Mouse (Mus musculus): ENCODE results near the gene Oxct2b. TPM values are rescaled to one million over a fixed set of nuclear protein-coding genes. Genes with fewer than 3 reads are reported as not detected.
A peak's percentile ranks its signal among the peaks of the same experiment; 100 is the strongest.

Oxct2b gene
- polyA plus RNA-seq, 1 experiment, result 1.4 TPM

DNA sequence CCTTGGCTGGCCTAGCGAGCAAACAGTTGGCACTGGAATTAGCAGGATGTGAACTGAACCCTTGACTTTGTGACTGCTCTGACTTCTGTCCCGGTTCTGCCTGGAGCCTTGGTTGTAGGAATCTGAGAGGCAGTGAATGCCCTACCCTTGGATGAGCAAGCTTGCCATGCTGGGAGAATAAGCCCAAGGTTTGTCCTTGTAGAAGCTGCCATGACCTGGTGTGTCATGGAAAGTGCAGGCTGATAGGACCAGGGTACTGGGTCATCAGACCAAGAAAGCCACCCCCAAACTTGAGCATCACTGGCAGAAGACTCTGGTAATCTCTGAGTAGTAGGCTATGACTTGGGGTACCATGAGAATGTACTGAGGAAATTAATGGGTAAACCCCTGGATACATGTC lies 5.2 kb downstream of the Oxct2b start:
- H3K27ac ChIP-seq (ENCODE audit: insufficient read depth, low read depth, low read length), result no peak overlapping the region
- H3K36me3 ChIP-seq (ENCODE audit: control insufficient read depth, insufficient read depth, low read length), result peaks cover 7% of the 10 kb centered on the region
- peaks cover 3% of the 10 kb centered on the region; the same call in 1 of the 2 replicates for H3K27me3 ChIP-seq (ENCODE audit: control insufficient read depth, insufficient read depth, low read length)
- no peak overlapping the region for H3K4me3 ChIP-seq (ENCODE audit: low read depth, low read length)
- WGBS, result 77% methylated on average over 2 of the region's 2 CpGs
- no peaks in the 10 kb centered on the region for H3K4me1 ChIP-seq (ENCODE audit: control insufficient read depth, insufficient read depth, insufficient read length, low read length)
- TF ChIP-seq CTCF (IDR thresholded peaks at IDR 0.05; ENCODE audit: extremely low read depth, insufficient read length, insufficient replicate concordance, low read depth, low read length) (no peak), POLR2A (IDR thresholded peaks at IDR 0.05; ENCODE audit: low read depth, low read length) (no peak)

DNA sequence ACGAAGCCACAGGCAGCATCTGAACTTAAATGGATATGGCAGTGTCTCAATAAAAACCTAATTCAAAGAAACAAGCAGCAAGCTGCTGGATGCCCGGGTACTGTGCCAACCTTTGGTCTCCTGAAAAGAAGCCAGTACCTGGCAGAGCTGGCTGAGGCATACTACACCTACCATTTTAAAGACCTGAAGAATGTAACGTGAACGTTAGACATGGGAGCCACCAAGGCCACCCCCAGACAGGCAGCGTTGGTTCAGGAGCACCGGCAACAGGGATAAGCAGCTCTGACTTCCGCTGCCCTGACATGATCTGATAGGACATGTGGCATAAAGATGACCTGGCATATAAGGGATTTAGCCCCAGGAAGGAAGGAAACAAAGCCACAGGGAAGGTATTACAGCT lies 10.6 kb downstream of the Oxct2b start:
- peaks cover 48% of the 10 kb centered on the region for H3K36me3 ChIP-seq (ENCODE audit: control insufficient read depth, insufficient read depth, low read length)
- no peaks in the 10 kb centered on the region for H3K4me1 ChIP-seq (ENCODE audit: control insufficient read depth, insufficient read depth, insufficient read length, low read length)
- H3K27me3 ChIP-seq (ENCODE audit: control insufficient read depth, insufficient read depth, low read length), result no peaks in the 10 kb centered on the region
- 88% methylated on average over 7 of the region's 7 CpGs for WGBS
- no peak overlapping the region for H3K27ac ChIP-seq (ENCODE audit: insufficient read depth, low read depth, low read length)
- TF ChIP-seq POLR2A (IDR thresholded peaks at IDR 0.05; ENCODE audit: low read depth, low read length) (no peak), CTCF (IDR thresholded peaks at IDR 0.05; ENCODE audit: extremely low read depth, insufficient read length, insufficient replicate concordance, low read depth, low read length) (no peak)
- H3K4me3 ChIP-seq (ENCODE audit: low read depth, low read length), result no peak overlapping the region

DNA sequence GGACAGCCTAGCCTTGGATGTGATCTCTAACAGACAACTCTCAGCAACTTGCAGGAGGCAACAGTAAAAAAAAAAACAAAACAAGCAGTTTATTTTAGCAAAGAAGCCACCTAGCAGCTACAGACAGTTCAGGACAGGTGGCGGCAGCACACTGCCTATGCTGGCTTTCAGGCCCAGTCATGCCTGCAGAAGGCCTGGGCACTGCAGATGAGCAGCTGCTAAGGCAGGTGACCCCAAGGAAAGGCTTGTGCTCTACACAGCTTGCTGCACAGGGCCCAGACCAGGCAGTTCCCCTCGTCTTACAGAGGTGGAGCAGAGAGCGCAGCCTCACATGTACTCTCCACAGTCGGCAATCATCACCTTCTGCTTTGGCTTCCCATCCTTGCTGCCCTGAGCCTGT lies 11.0 kb downstream of the Oxct2b start:
- Histone ChIP-seq H3K27ac (ENCODE audit: insufficient read depth, low read depth, low read length) (no peak overlapping the region), H3K4me1 (ENCODE audit: control insufficient read depth, insufficient read depth, insufficient read length, low read length) (no peaks in the 10 kb centered on the region), H3K36me3 (ENCODE audit: control insufficient read depth, insufficient read depth, low read length) (peaks cover 52% of the 10 kb centered on the region), H3K27me3 (ENCODE audit: control insufficient read depth, insufficient read depth, low read length) (no peaks in the 10 kb centered on the region), H3K4me3 (ENCODE audit: low read depth, low read length) (no peak overlapping the region)
- TF ChIP-seq POLR2A (IDR thresholded peaks at IDR 0.05; ENCODE audit: low read depth, low read length), result no peak
- TF ChIP-seq CTCF (IDR thresholded peaks at IDR 0.05; ENCODE audit: extremely low read depth, insufficient read length, insufficient replicate concordance, low read depth, low read length), result no peak
- WGBS, result 84% methylated on average over 4 of the region's 4 CpGs

DNA sequence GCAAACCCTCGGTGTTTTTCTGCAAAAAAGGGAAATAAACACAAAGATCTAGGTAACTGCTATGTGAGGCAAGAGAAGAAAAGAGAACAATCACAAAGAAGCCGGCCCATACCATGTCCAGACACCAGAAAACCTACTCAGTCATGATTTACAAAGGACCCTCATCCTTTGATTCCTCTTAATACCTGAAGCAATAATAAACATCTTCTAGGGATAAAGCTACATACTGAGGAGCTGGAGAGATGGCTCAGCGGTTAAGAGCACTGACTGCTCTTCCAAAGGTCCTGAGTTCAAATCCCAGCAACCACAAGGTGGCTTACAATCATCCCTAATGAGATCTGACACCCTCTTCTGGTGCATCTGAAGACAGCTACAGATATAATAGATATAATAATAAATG lies 21.5 kb downstream of the Oxct2b start:
- no peak overlapping the region for H3K27ac ChIP-seq (ENCODE audit: insufficient read depth, low read depth, low read length)
- H3K4me1 ChIP-seq (ENCODE audit: control insufficient read depth, insufficient read depth, insufficient read length, low read length), result peaks cover 9% of the 10 kb centered on the region
- no peaks in the 10 kb centered on the region for H3K27me3 ChIP-seq (ENCODE audit: control insufficient read depth, insufficient read depth, low read length)
- no peak overlapping the region for H3K4me3 ChIP-seq (ENCODE audit: low read depth, low read length)
- H3K36me3 ChIP-seq (ENCODE audit: control insufficient read depth, insufficient read depth, low read length), result peaks cover 31% of the 10 kb centered on the region
- 82% methylated on average over 3 of the region's 3 CpGs for WGBS
- TF ChIP-seq CTCF (IDR thresholded peaks at IDR 0.05; ENCODE audit: extremely low read depth, insufficient read length, insufficient replicate concordance, low read depth, low read length), result no peak
- no peak for TF ChIP-seq POLR2A (IDR thresholded peaks at IDR 0.05; ENCODE audit: low read depth, low read length)

DNA sequence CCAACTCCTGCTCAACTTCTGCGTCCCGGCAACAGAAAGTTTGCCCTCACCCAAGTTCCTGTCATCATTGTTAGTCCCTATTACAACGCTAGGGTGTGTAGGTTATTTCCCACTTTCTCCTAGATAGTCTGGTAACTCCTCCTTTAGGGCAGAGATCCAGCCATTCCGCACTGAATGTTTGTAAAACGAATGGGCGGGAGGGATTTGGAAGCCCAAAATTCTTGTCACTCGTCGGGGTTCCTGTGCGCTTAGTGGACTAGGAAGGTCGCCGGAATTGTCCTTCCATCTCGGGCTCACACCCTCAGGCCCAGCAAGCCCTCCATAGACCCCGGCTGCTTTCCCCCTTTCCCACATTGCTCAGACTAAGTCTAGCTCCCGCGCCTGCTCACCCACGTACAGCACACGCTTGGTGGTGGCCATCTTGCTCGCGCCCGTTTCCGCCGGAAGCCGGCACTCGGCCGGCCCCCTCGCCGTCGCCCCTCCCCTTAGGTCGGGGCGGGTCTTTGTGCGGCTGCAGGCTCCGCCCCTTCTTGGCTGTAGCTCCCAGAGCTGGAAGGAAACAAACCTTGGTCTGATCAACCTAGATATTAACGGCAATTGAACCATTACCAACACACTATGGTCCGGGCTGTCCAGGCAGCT lies 23.6 kb downstream of the Oxct2b start, which contains the start of gene Ppie:
TSS of gene Ppie (minus strand) at position 439 of the 642 bp plus-strand sequence.
- peaks cover 9% of the 10 kb centered on the region for H3K4me1 ChIP-seq (ENCODE audit: control insufficient read depth, insufficient read depth, insufficient read length, low read length)
- H3K36me3 ChIP-seq (ENCODE audit: control insufficient read depth, insufficient read depth, low read length), result peaks cover 16% of the 10 kb centered on the region
- H3K27ac ChIP-seq (ENCODE audit: insufficient read depth, low read depth, low read length), result peak within 1 kb of the TSS; percentile 51
- no peaks in the 10 kb centered on the region for H3K27me3 ChIP-seq (ENCODE audit: control insufficient read depth, insufficient read depth, low read length)
- H3K4me3 ChIP-seq (ENCODE audit: low read depth, low read length), result peak within 1 kb of the TSS; percentile 72
- peak; percentile 83 for TF ChIP-seq POLR2A (IDR thresholded peaks at IDR 0.05; ENCODE audit: low read depth, low read length)
- no peak for TF ChIP-seq CTCF (IDR thresholded peaks at IDR 0.05; ENCODE audit: extremely low read depth, insufficient read length, insufficient replicate concordance, low read depth, low read length)
- WGBS, result under 1% methylated on average over 34 of the region's 34 CpGs

DNA sequence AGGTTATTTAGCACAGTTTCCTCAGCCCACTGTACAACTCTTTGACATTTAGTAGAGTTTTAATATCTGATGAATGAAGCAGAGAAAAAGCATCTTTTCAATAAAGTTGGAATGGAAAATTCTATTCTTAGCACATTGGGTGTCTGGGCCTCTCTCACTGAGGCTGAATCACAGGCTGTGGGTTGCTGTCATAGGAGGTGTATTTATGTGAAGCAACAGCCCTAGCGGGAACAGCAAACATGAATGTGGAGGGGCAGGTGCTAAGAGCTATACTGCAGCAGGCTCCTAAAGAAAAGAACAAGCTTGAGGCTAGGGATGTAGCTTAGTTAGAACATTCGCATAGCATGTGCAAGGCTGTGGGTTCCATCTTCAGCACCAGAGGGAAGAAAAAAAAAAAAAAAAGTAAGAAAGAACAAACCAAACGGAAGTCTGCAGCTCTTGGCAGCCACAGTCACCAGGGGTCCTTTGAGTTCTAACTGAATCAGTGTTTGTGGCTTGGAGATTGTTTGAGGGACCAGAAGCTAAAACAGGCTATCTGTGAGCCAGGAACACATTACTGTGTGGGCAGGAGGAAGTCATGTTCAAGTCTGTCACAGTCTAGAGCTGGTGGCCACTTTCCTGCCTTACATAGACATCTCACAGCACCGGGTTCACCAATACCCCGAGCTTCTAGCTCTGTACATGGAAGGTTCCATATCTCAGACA lies 31.5 kb downstream of the Oxct2b start:
- Histone ChIP-seq H3K4me3 (ENCODE audit: low read depth, low read length) (no peak overlapping the region), H3K4me1 (ENCODE audit: control insufficient read depth, insufficient read depth, insufficient read length, low read length) (no peaks in the 10 kb centered on the region), H3K27ac (ENCODE audit: insufficient read depth, low read depth, low read length) (no peak overlapping the region), H3K36me3 (ENCODE audit: control insufficient read depth, insufficient read depth, low read length) (no peaks in the 10 kb centered on the region), H3K27me3 (ENCODE audit: control insufficient read depth, insufficient read depth, low read length) (no peaks in the 10 kb centered on the region)
- WGBS, result 68% methylated on average over 5 of the region's 5 CpGs
- TF ChIP-seq POLR2A (IDR thresholded peaks at IDR 0.05; ENCODE audit: low read depth, low read length) (no peak), CTCF (IDR thresholded peaks at IDR 0.05; ENCODE audit: extremely low read depth, insufficient read length, insufficient replicate concordance, low read depth, low read length) (no peak)

DNA sequence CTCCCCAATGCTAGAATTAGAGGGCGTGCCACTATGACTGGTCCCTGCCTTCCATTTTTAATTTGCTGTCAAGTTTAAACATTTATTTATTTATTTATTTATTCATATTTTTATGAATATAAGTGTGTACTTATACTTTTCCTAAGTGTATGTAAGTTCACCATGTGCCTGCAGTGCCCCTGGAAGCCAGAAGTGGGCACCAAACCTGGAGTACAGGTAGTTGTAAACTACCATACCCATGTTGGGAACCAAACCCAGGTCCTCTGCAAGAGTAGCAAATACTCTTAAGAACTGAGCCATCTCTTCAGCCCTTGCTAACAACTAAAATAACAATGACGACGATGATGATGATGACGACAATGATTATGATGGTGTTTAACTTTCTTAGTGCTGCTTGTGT lies 35.9 kb downstream of the Oxct2b start:
- WGBS, result 83% methylated on average over 4 of the region's 4 CpGs

More for the DNA sequence above, 35.9 kb downstream of the Oxct2b start:
- no peaks in the 10 kb centered on the region for H3K27me3 ChIP-seq (ENCODE audit: control insufficient read depth, insufficient read depth, low read length)
- H3K4me1 ChIP-seq (ENCODE audit: control insufficient read depth, insufficient read depth, insufficient read length, low read length), result peaks cover 9% of the 10 kb centered on the region; the same call in 1 of the 2 replicates
- no peak for TF ChIP-seq POLR2A (IDR thresholded peaks at IDR 0.05; ENCODE audit: low read depth, low read length)
- TF ChIP-seq CTCF (IDR thresholded peaks at IDR 0.05; ENCODE audit: extremely low read depth, insufficient read length, insufficient replicate concordance, low read depth, low read length), result no peak
- no peak overlapping the region for H3K27ac ChIP-seq (ENCODE audit: insufficient read depth, low read depth, low read length)
- H3K36me3 ChIP-seq (ENCODE audit: control insufficient read depth, insufficient read depth, low read length), result no peaks in the 10 kb centered on the region
- no peak overlapping the region for H3K4me3 ChIP-seq (ENCODE audit: low read depth, low read length)

All from small intestine, adult 2 months (tissue).